Mouse (Mus musculus): ENCODE data around the gene Crnkl1. TPM values are rescaled to one million over a fixed set of nuclear protein-coding genes. Genes with fewer than 3 reads are reported as not detected.
"Not testable (repeated sequence)": the region's sequence is repeated elsewhere in the genome, so short reads cannot be mapped to it uniquely, and the experiment has no call there.

Crnkl1 gene
- polyA plus RNA-seq, 1 experiment: 10.2 TPM

GRCm38 (mm10) chr2:145950239-145950638 is 15.4 kb upstream of the Crnkl1 start:
- TF ChIP-seq POLR2A (IDR thresholded peaks at IDR 0.05; ENCODE audit: borderline replicate concordance, insufficient read depth, low read length) (no peak), CTCF (IDR thresholded peaks at IDR 0.05; ENCODE audit: borderline replicate concordance, insufficient read depth, low read depth, low read length) (no peak)
- H3K4me3 ChIP-seq (replicated peaks; ENCODE audit: insufficient read depth, low read depth, low read length): no peak overlapping the region
- 34% methylated on average over 10 of the region's 10 CpGs for WGBS
- no peaks in the 10 kb centered on the region for H3K4me1 ChIP-seq (ENCODE audit: control insufficient read depth, insufficient read depth, low read length)
- DNase-seq: no peak
- no peak overlapping the region for H3K27ac ChIP-seq (ENCODE audit: insufficient read depth, low read length)
- H3K27me3 ChIP-seq (ENCODE audit: control insufficient read depth, insufficient read depth, low read length): no peaks in the 10 kb centered on the region

DNA sequence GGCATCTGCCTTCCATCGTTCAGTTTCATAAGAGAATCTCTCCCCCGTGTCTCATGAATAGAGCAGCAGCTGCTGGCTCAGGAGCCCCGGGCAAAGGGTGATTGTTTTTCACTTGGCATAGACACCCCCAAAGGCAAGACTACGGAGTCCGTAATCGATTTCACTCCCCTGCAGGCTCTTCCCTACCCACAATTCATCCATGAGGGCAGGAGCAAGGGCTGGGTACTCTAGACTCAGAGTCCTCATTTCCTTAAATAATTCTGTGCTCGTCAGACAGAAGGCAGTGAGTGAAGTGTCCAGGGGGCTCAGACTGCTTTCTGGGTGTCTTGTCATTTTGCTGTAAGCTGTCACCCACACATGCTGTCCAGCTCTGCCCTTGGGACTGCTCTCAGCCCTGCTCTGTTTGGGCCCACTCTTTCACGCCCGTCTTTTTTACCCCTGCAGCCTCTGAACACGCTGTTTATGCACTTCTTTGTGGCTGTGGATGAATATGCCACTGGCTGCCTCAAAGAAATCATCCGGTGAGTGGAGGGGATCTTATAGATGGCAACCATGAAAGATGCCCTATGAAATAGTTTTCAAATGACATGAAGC is 14.8 kb upstream of the Crnkl1 start:
- no peak for DNase-seq
- TF ChIP-seq CTCF (IDR thresholded peaks at IDR 0.05; ENCODE audit: borderline replicate concordance, insufficient read depth, low read depth, low read length): no peak
- Histone ChIP-seq H3K27ac (ENCODE audit: insufficient read depth, low read length) (no peak overlapping the region), H3K27me3 (ENCODE audit: control insufficient read depth, insufficient read depth, low read length) (no peaks in the 10 kb centered on the region), H3K4me3 (replicated peaks; ENCODE audit: insufficient read depth, low read depth, low read length) (no peak overlapping the region), H3K4me1 (ENCODE audit: control insufficient read depth, insufficient read depth, low read length) (no peaks in the 10 kb centered on the region)
- 18% methylated on average over 11 of the region's 11 CpGs for WGBS

DNA sequence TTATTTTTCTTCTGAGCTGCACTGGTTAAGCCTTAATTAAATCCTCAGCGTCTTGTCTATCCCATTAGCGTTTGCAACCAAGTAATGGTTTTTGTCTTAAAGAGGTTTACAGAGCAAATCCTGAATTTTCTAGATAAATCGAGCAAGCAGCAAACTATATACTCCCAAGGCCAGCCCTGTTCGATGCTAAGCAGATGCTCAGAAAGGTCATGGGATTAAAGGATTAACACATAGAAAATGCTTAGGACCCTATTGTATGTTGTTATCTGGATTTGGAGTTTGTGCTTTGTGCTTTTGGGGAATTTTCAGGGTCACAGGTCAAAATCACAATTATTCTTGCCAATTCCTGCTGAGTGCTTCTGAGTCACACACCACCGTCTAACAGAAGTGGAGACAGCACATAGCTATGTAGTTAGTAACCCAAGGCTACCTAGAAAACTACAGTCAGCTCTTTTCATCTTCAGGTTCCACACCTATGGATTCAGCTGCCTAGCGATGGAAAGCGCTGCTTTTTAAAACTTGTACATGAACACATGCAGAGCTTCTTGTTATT is 13.7 kb upstream of the Crnkl1 start:
- Histone ChIP-seq H3K27ac (ENCODE audit: insufficient read depth, low read length) (no peak overlapping the region), H3K4me3 (replicated peaks; ENCODE audit: insufficient read depth, low read depth, low read length) (no peak overlapping the region), H3K27me3 (ENCODE audit: control insufficient read depth, insufficient read depth, low read length) (no peaks in the 10 kb centered on the region), H3K4me1 (ENCODE audit: control insufficient read depth, insufficient read depth, low read length) (no peaks in the 10 kb centered on the region)
- DNase-seq: no peak
- TF ChIP-seq CTCF (IDR thresholded peaks at IDR 0.05; ENCODE audit: borderline replicate concordance, insufficient read depth, low read depth, low read length) (no peak), POLR2A (IDR thresholded peaks at IDR 0.05; ENCODE audit: borderline replicate concordance, insufficient read depth, low read length) (no peak)
- WGBS: 82% methylated on average over 7 of the region's 7 CpGs

DNA sequence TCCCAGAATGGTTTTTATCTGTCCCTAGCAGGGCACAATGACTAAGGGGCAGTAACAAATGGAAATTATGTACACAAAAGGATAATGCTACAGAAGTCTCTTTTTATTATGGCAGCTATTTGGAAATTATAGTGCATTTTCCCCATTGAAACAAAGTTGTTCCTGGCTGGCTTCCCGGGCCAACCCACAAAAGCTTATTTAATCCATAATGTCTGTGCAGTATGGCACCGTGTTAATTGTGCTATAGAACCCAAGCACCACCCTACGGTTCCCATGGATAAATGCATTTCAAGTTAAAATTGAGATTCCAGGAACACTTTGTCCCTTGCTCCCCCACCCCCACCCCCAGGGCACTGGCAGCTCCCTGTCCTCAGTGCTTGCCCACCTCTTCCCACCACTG is 9.5 kb upstream of the Crnkl1 start:
- DNase-seq: no peak
- WGBS: 73% methylated on average over 3 of the region's 3 CpGs
- Histone ChIP-seq H3K4me3 (replicated peaks; ENCODE audit: insufficient read depth, low read depth, low read length) (no peak overlapping the region), H3K27me3 (ENCODE audit: control insufficient read depth, insufficient read depth, low read length) (no peaks in the 10 kb centered on the region), H3K27ac (ENCODE audit: insufficient read depth, low read length) (no peak overlapping the region), H3K4me1 (ENCODE audit: control insufficient read depth, insufficient read depth, low read length) (no peaks in the 10 kb centered on the region)
- TF ChIP-seq CTCF (IDR thresholded peaks at IDR 0.05; ENCODE audit: borderline replicate concordance, insufficient read depth, low read depth, low read length): no peak
- TF ChIP-seq POLR2A (IDR thresholded peaks at IDR 0.05; ENCODE audit: borderline replicate concordance, insufficient read depth, low read length): no peak

GRCm38 (mm10) chr2:145941403-145941802 is 6.6 kb upstream of the Crnkl1 start:
- 58% methylated on average over 3 of the region's 3 CpGs for WGBS
- no peak overlapping the region for H3K4me3 ChIP-seq (replicated peaks; ENCODE audit: insufficient read depth, low read depth, low read length)
- H3K4me1 ChIP-seq (ENCODE audit: control insufficient read depth, insufficient read depth, low read length): no peaks in the 10 kb centered on the region
- H3K27ac ChIP-seq (ENCODE audit: insufficient read depth, low read length): no peak overlapping the region
- no peak for DNase-seq
- no peaks in the 10 kb centered on the region for H3K27me3 ChIP-seq (ENCODE audit: control insufficient read depth, insufficient read depth, low read length)
- TF ChIP-seq CTCF (IDR thresholded peaks at IDR 0.05; ENCODE audit: borderline replicate concordance, insufficient read depth, low read depth, low read length) (no peak), POLR2A (IDR thresholded peaks at IDR 0.05; ENCODE audit: borderline replicate concordance, insufficient read depth, low read length) (no peak)

GRCm38 (mm10) chr2:145936975-145937374 is 2.2 kb upstream of the Crnkl1 start:
- Histone ChIP-seq H3K4me1 (ENCODE audit: control insufficient read depth, insufficient read depth, low read length) (no peaks in the 10 kb centered on the region; the same call in 1 of the 2 replicates), H3K27ac (ENCODE audit: insufficient read depth, low read length) (no peak overlapping the region), H3K27me3 (ENCODE audit: control insufficient read depth, insufficient read depth, low read length) (no peaks in the 10 kb centered on the region), H3K4me3 (replicated peaks; ENCODE audit: insufficient read depth, low read depth, low read length) (no peak overlapping the region)
- no peak for DNase-seq
- TF ChIP-seq CTCF (IDR thresholded peaks at IDR 0.05; ENCODE audit: borderline replicate concordance, insufficient read depth, low read depth, low read length): no peak
- TF ChIP-seq POLR2A (IDR thresholded peaks at IDR 0.05; ENCODE audit: borderline replicate concordance, insufficient read depth, low read length): no peak
- WGBS: 82% methylated on average over 8 of the region's 8 CpGs

DNA sequence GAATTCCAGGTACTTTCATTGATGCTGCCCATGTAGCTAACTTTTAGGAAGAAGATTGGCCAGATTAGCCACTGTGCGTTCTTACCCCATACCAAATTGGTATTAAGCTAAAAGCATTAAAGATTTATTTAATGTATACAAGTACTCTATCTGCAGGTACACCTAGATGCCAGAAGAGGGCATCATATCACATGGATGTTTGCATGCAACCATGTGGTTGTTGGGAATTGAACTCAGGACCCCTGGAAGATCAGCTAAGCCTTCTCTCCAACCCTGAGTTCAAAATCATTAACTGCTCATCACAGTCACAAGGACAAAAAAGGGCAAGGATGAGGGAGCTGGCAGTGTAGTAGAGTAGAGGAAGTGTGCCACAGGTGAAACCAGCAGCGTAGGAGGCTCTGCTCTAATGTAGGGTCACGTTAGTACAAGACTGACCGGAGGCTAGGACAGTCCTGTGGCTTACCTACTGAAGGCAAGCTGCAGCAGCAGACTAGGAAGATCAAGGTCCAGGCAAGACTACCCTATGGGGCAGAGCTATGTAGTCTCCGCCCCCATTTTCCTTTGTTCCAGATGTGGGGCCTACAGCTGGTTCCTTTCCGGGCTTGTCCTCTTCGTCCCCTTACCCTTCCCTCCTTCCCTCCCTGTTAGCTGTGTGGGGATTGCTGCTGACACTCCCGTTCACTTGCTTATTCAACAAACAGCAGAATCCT is 13.7 kb downstream of the Crnkl1 start:
- Histone ChIP-seq H3K27ac (ENCODE audit: insufficient read depth, low read length) (no peak overlapping the region), H3K4me3 (replicated peaks; ENCODE audit: insufficient read depth, low read depth, low read length) (no peak overlapping the region), H3K27me3 (ENCODE audit: control insufficient read depth, insufficient read depth, low read length) (no peaks in the 10 kb centered on the region), H3K4me1 (ENCODE audit: control insufficient read depth, insufficient read depth, low read length) (no peaks in the 10 kb centered on the region)
- 90% methylated on average over 8 of the region's 8 CpGs for WGBS
- no peak for DNase-seq
- TF ChIP-seq CTCF (IDR thresholded peaks at IDR 0.05; ENCODE audit: borderline replicate concordance, insufficient read depth, low read depth, low read length): no peak

GRCm38 (mm10) chr2:145905884-145906283 is 28.9 kb downstream of the Crnkl1 start:
- not testable (repeated sequence) for H3K4me1 ChIP-seq (ENCODE audit: control insufficient read depth, insufficient read depth, low read length); H3K4me3 ChIP-seq (replicated peaks; ENCODE audit: insufficient read depth, low read depth, low read length); DNase-seq; H3K27me3 ChIP-seq (ENCODE audit: control insufficient read depth, insufficient read depth, low read length); H3K27ac ChIP-seq (ENCODE audit: insufficient read depth, low read length)
- WGBS: 25% methylated on average over 4 of the region's 4 CpGs
